Mouse (Mus musculus) intestine, embryonic 14.5 days (tissue): ENCODE data around the gene Rpa2. TPM values are rescaled to one million over a fixed set of nuclear protein-coding genes. Genes with fewer than 3 reads are reported as not detected.
"Not testable (repeated sequence)": the region's sequence is repeated elsewhere in the genome, so short reads cannot be mapped to it uniquely, and the experiment has no call there.

Source experiments
- ATAC-seq: fragments of 200-750 bp; cut with Nextera tagmentation; replicated peaks from 2 replicates; pipeline ENCODE4 v1.8.0; 2017; ENCODE audit warnings: low read depth, moderate number of reproducible peaks, moderate TSS enrichment, moderate library complexity; ENCODE audit not compliant: low FRiP score, low TSS enrichment
- DNase-seq: peaks from one replicate; pipeline ENCODE4 v3.0.0-alpha.2; 2018; ENCODE audit warnings: low spot score
- H3K27ac ChIP-seq: fragments of 300-500 bp; sonication (generic); 2 replicates; pipeline ENCODE4 v1.5.1; 2014; ENCODE audit warnings: low read depth, mild to moderate bottlenecking, control low read depth
- H3K27me3 ChIP-seq: fragments of 300-500 bp; sonication (generic); replicated peaks from 2 replicates; pipeline ENCODE4 v1.6.1; 2014; ENCODE audit warnings: low read length, control low read depth; ENCODE audit not compliant: control insufficient read depth, insufficient read depth
- H3K36me3 ChIP-seq: fragments of 300-500 bp; sonication (generic); 2 replicates; pipeline ENCODE4 v1.6.1; 2014; ENCODE audit warnings: low read length, control low read depth; ENCODE audit not compliant: control insufficient read depth, insufficient read depth
- H3K4me1 ChIP-seq: fragments of 300-500 bp; sonication (generic); replicated peaks from 2 replicates; pipeline ENCODE4 v1.6.1; 2014; ENCODE audit warnings: low read length, control low read depth, mixed read lengths; ENCODE audit not compliant: control insufficient read depth, insufficient read depth
- H3K4me2 ChIP-seq: fragments of 300-500 bp; sonication (generic); 2 replicates; pipeline ENCODE4 v1.6.1; 2014; ENCODE audit warnings: low read length
- H3K4me3 ChIP-seq: fragments of 300-500 bp; sonication (generic); 2 replicates; pipeline ENCODE4 v1.5.1; 2014; ENCODE audit warnings: low read depth, low read length, control low read depth, mixed read lengths
- H3K9ac ChIP-seq: fragments of 300-500 bp; sonication (generic); 2 replicates; pipeline ENCODE4 v1.6.1; 2014; ENCODE audit warnings: mild to moderate bottlenecking, low read length
- H3K9me3 ChIP-seq: fragments of 300-500 bp; sonication (generic); 2 replicates; pipeline ENCODE4 v1.6.1; 2016; ENCODE audit warnings: low read length, control low read depth; ENCODE audit not compliant: control insufficient read depth
- WGBS: fragments of 180-500 bp; shearing (Covaris S2); extraction: QIAGEN DNeasy Blood & Tissue Kit; methylation state at CpG from one replicate; pipeline ENCODE4 v1.1.7; 2014; 5-methylcytosine and 5-hydroxymethylcytosine counted together
- polyA plus RNA-seq: library from polyadenylated mRNA; unstranded; fragments of >200 nt; fragmentation: Nextera tagmentation; extraction: Ambion mirVana; gene quantifications from 2 replicates; pipeline ENCODE4 v1.2.1, GENCODE M21; 2014

Rpa2 gene
- polyA plus RNA-seq, 1 experiment from 2014 or later, result 108 TPM

- H3K4me3 ChIP-seq, result 0 out of 2 replicates have a peak overlapping the region, but pooled peaks have one; percentile 35
- 0 out of 2 replicates have a peak, but pooled peaks cover 4% of the 10 kb centered on the region for H3K4me1 ChIP-seq
- H3K27me3 ChIP-seq, result peaks cover 18% of the 10 kb centered on the region; the same call in 1 of the 2 replicates
- H3K9me3 ChIP-seq, result no peaks in the 10 kb centered on the region
- whole genome bisulfite sequencing, result 54% methylated on average over 7 of the region's 7 CpGs
- no peak overlapping the region for H3K27ac ChIP-seq
- no peak overlapping the region for H3K9ac ChIP-seq
- no peak for ATAC-seq
- H3K4me2 ChIP-seq, result no peak overlapping the region
- DNase-seq, result no peak
- no peaks in the 10 kb centered on the region for H3K36me3 ChIP-seq
These were observed 27.0 kb downstream of the Rpa2 start for GRCm38 (mm10) chr4:132795171-132795570.

- ATAC-seq (0 out of 2 replicates have a peak, but pooled peaks have one; percentile 32), DNase-seq (peak; percentile 83)
- H3K36me3 ChIP-seq, result no peaks in the 10 kb centered on the region
- no peak within 1 kb of the TSS for H3K27ac ChIP-seq
- 0 out of 2 replicates have a peak, but pooled peaks cover 4% of the 10 kb centered on the region for H3K4me1 ChIP-seq
- H3K4me3 ChIP-seq, result peak within 1 kb of the TSS; percentile 35
- peak within 1 kb of the TSS; percentile 32 for H3K9ac ChIP-seq
- peaks cover 18% of the 10 kb centered on the region; the same call in 1 of the 2 replicates for H3K27me3 ChIP-seq
- WGBS, result 2% methylated on average over 21 of the region's 21 CpGs
- H3K9me3 ChIP-seq, result no peaks in the 10 kb centered on the region
- peak within 1 kb of the TSS; percentile 65 for H3K4me2 ChIP-seq
These were observed 28.2 kb downstream of the Rpa2 start, which contains the start of gene Themis2 for GRCm38 (mm10) chr4:132796196-132796886. Themis2 (minus strand) TSS chr4:132796387.

GRCm38 (mm10) chr4:132797461-132797860 lies 29.3 kb downstream of the Rpa2 start:
- H3K27me3 ChIP-seq, result peaks cover 18% of the 10 kb centered on the region; the same call in 1 of the 2 replicates
- H3K4me2 ChIP-seq, result no peak overlapping the region
- H3K36me3 ChIP-seq, result no peaks in the 10 kb centered on the region
- 0 out of 2 replicates have a peak, but pooled peaks cover 4% of the 10 kb centered on the region for H3K4me1 ChIP-seq
- WGBS, result 85% methylated on average over 1 of the region's 1 CpGs
- H3K9ac ChIP-seq, result no peak overlapping the region
- H3K27ac ChIP-seq, result no peak overlapping the region
- H3K9me3 ChIP-seq, result no peaks in the 10 kb centered on the region
- no peak overlapping the region for H3K4me3 ChIP-seq
- ATAC-seq (no peak), DNase-seq (no peak)

GRCm38 (mm10) chr4:132798028-132798427 lies 29.9 kb downstream of the Rpa2 start:
- DNase-seq (no peak), ATAC-seq (no peak)
- H3K4me2 ChIP-seq, result no peak overlapping the region
- WGBS, result 73% methylated on average over 4 of the region's 4 CpGs
- no peaks in the 10 kb centered on the region for H3K9me3 ChIP-seq
- H3K4me3 ChIP-seq, result no peak overlapping the region
- H3K27me3 ChIP-seq, result peaks cover 18% of the 10 kb centered on the region; the same call in 1 of the 2 replicates
- H3K9ac ChIP-seq, result no peak overlapping the region
- no peak overlapping the region for H3K27ac ChIP-seq
- H3K4me1 ChIP-seq, result 0 out of 2 replicates have a peak, but pooled peaks cover 4% of the 10 kb centered on the region
- no peaks in the 10 kb centered on the region for H3K36me3 ChIP-seq

GRCm38 (mm10) chr4:132798666-132799065 lies 30.5 kb downstream of the Rpa2 start:
- H3K36me3 ChIP-seq, H3K4me2 ChIP-seq, H3K4me1 ChIP-seq, H3K9me3 ChIP-seq, H3K9ac ChIP-seq, H3K27ac ChIP-seq, ATAC-seq, DNase-seq, H3K4me3 ChIP-seq: not testable (repeated sequence)
- 82% methylated on average over 3 of the region's 3 CpGs for WGBS
- peaks cover 18% of the 10 kb centered on the region; the same call in 1 of the 2 replicates for H3K27me3 ChIP-seq

GRCm38 (mm10) chr4:132799845-132800244 lies 31.7 kb downstream of the Rpa2 start:
- DNase-seq (no peak), ATAC-seq (no peak)
- no peak overlapping the region for H3K4me3 ChIP-seq
- no peak overlapping the region for H3K4me2 ChIP-seq
- H3K36me3 ChIP-seq, result no peaks in the 10 kb centered on the region
- H3K9me3 ChIP-seq, result no peaks in the 10 kb centered on the region
- 87% methylated on average over 4 of the region's 4 CpGs for WGBS
- H3K27ac ChIP-seq, result no peak overlapping the region
- H3K27me3 ChIP-seq, result peaks cover 11% of the 10 kb centered on the region; the same call in 1 of the 2 replicates
- no peak overlapping the region for H3K9ac ChIP-seq
- H3K4me1 ChIP-seq, result 0 out of 2 replicates have a peak, but pooled peaks cover 4% of the 10 kb centered on the region

- Histone ChIP-seq H3K27ac (no peak overlapping the region), H3K27me3 (peaks cover 3% of the 10 kb centered on the region; the same call in 1 of the 2 replicates), H3K4me1 (no peaks in the 10 kb centered on the region), H3K4me2 (no peak overlapping the region), H3K36me3 (no peaks in the 10 kb centered on the region), H3K4me3 (no peak overlapping the region), H3K9ac (no peak overlapping the region), H3K9me3 (no peaks in the 10 kb centered on the region)
- WGBS, result 86% methylated on average over 18 of the region's 18 CpGs
- no peak for DNase-seq
- no peak for ATAC-seq
These were observed 33.3 kb downstream of the Rpa2 start for GRCm38 (mm10) chr4:132801176-132802077.

GRCm38 (mm10) chr4:132802171-132802637 lies 34.1 kb downstream of the Rpa2 start:
- no peaks in the 10 kb centered on the region for H3K27me3 ChIP-seq
- H3K4me3 ChIP-seq, result no peak overlapping the region
- H3K9me3 ChIP-seq, result no peaks in the 10 kb centered on the region
- no peak for DNase-seq
- no peak overlapping the region; the same call in 1 of the 2 replicates for H3K4me2 ChIP-seq
- H3K4me1 ChIP-seq, result no peaks in the 10 kb centered on the region
- WGBS, result 66% methylated on average over 16 of the region's 16 CpGs
- H3K36me3 ChIP-seq, result no peaks in the 10 kb centered on the region
- ATAC-seq, result no peak
- H3K27ac ChIP-seq, result no peak overlapping the region
- H3K9ac ChIP-seq, result no peak overlapping the region
